Mouse (Mus musculus) gastrocnemius, postnatal 25 days (tissue): ENCODE measurements at regions not wholly inside any gene's neighbourhood (a gene's known extent, or its start where the extent isn't known, plus 50 kb on each side); places are given as distances from the start of the nearest gene placed in this dataset.

Experiments used
- DNase-seq: peaks from one replicate; pipeline ENCODE4 v3.0.0; 2022

- no peak for DNase-seq
Observed at GRCm38 (mm10) chrX:166725761-166726503, 140.4 kb upstream of the Egfl6 start.

- no peak for DNase-seq
Observed at GRCm38 (mm10) chrX:166718075-166718474, 132.6 kb upstream of the Egfl6 start.

GRCm38 (mm10) chrX:166709306-166709705 lies 123.8 kb upstream of the Egfl6 start:
- DNase-seq, result no peak

GRCm38 (mm10) chrX:166708106-166708505 lies 122.6 kb upstream of the Egfl6 start:
- DNase-seq, result no peak

GRCm38 (mm10) chrX:166707029-166707428 lies 121.5 kb upstream of the Egfl6 start:
- no peak for DNase-seq

GRCm38 (mm10) chrX:166704311-166704710 lies 118.8 kb upstream of the Egfl6 start:
- no peak for DNase-seq

GRCm38 (mm10) chrX:166694219-166694618 lies 108.7 kb upstream of the Egfl6 start:
- DNase-seq, result no peak

- DNase-seq, result no peak
Observed at GRCm38 (mm10) chrX:166688779-166689178, 103.3 kb upstream of the Egfl6 start.

- DNase-seq, result no peak
Observed at GRCm38 (mm10) chrX:166673404-166673803, 87.9 kb upstream of the Egfl6 start.

GRCm38 (mm10) chrX:166672617-166673016 lies 87.1 kb upstream of the Egfl6 start:
- DNase-seq, result no peak

GRCm38 (mm10) chrX:166671853-166672252 lies 86.3 kb upstream of the Egfl6 start:
- DNase-seq, result no peak

GRCm38 (mm10) chrX:166666304-166666703 lies 80.8 kb upstream of the Egfl6 start:
- no peak for DNase-seq

- peak; percentile 57 for DNase-seq
Observed at GRCm38 (mm10) chrX:166661808-166662207, 76.3 kb upstream of the Egfl6 start.

GRCm38 (mm10) chrX:166661043-166661718 lies 75.7 kb upstream of the Egfl6 start:
- peak; percentile 30 for DNase-seq

- no peak for DNase-seq
Observed at GRCm38 (mm10) chrX:166660715-166661042, 75.2 kb upstream of the Egfl6 start.

- DNase-seq, result no peak
Observed at GRCm38 (mm10) chrX:166652400-166652799, 66.9 kb upstream of the Egfl6 start.

GRCm38 (mm10) chrX:166645713-166646112 lies 60.2 kb upstream of the Egfl6 start:
- no peak for DNase-seq

GRCm38 (mm10) chrX:166641256-166641655 lies 55.7 kb upstream of the Egfl6 start:
- no peak for DNase-seq

- no peak for DNase-seq
Observed at GRCm38 (mm10) chrX:166640258-166640657, 54.7 kb upstream of the Egfl6 start.
